Mouse (Mus musculus): ENCODE results near the gene Pdzph1. TPM values are rescaled to one million over a fixed set of nuclear protein-coding genes. Genes with fewer than 3 reads are reported as not detected.

The Pdzph1 gene
- 0.23 and 0.31 TPM in 2 replicates for polyA plus RNA-seq (2014; fragmentation: Nextera tagmentation; extraction: Ambion mirVana)

GRCm38 (mm10) chr17:58991275-58991674 lies at the start of gene Pdzph1:
Gene Pdzph1, minus strand, starts transcription at chr17:58991375.
- Histone ChIP-seq H3K36me3 (ENCODE audit: control insufficient read depth, insufficient read depth, low read length) (no peaks in the 10 kb centered on the region), H3K9me3 (ENCODE audit: control insufficient read depth, low read length) (no peaks in the 10 kb centered on the region), H3K27me3 (ENCODE audit: control insufficient read depth, insufficient read depth, low read length) (no peaks in the 10 kb centered on the region), H3K9ac (ENCODE audit: low read depth, low read length) (no peak within 1 kb of the TSS), H3K27ac (ENCODE audit: low read depth, low read length) (no peak within 1 kb of the TSS), H3K4me2 (replicated peaks; ENCODE audit: low read depth, low read length) (no peak within 1 kb of the TSS), H3K4me1 (ENCODE audit: control insufficient read depth, insufficient read depth, low read length) (no peaks in the 10 kb centered on the region), H3K4me3 (ENCODE audit: low read length) (no peak within 1 kb of the TSS)
- 90% methylated on average over 6 of the region's 6 CpGs for WGBS
- no peak for ATAC-seq (ENCODE audit: low FRiP score, low TSS enrichment)

GRCm38 (mm10) chr17:59039754-59040153 lies 48.6 kb upstream of the Pdzph1 start:
- no peak overlapping the region for H3K4me2 ChIP-seq (replicated peaks; ENCODE audit: low read depth, low read length)
- H3K9me3 ChIP-seq (ENCODE audit: control insufficient read depth, low read length) = no peaks in the 10 kb centered on the region
- ATAC-seq (ENCODE audit: low FRiP score, low TSS enrichment) = no peak
- no peaks in the 10 kb centered on the region for H3K36me3 ChIP-seq (ENCODE audit: control insufficient read depth, insufficient read depth, low read length)
- no peaks in the 10 kb centered on the region for H3K27me3 ChIP-seq (ENCODE audit: control insufficient read depth, insufficient read depth, low read length)
- H3K4me1 ChIP-seq (ENCODE audit: control insufficient read depth, insufficient read depth, low read length) = no peaks in the 10 kb centered on the region
- WGBS = 47% methylated on average over 5 of the region's 5 CpGs
- H3K27ac ChIP-seq (ENCODE audit: low read depth, low read length) = no peak overlapping the region
- no peak overlapping the region for H3K9ac ChIP-seq (ENCODE audit: low read depth, low read length)
- H3K4me3 ChIP-seq (ENCODE audit: low read length) = no peak overlapping the region

GRCm38 (mm10) chr17:59033445-59033844 lies 42.3 kb upstream of the Pdzph1 start:
- no peaks in the 10 kb centered on the region for H3K4me1 ChIP-seq (ENCODE audit: control insufficient read depth, insufficient read depth, low read length)
- H3K27me3 ChIP-seq (ENCODE audit: control insufficient read depth, insufficient read depth, low read length) = no peaks in the 10 kb centered on the region
- peak; percentile 60; the same call in 1 of the 2 replicates for ATAC-seq (ENCODE audit: low FRiP score, low TSS enrichment)
- no peaks in the 10 kb centered on the region for H3K9me3 ChIP-seq (ENCODE audit: control insufficient read depth, low read length)
- no peak overlapping the region for H3K4me3 ChIP-seq (ENCODE audit: low read length)
- 29% methylated on average over 3 of the region's 3 CpGs for WGBS
- no peaks in the 10 kb centered on the region for H3K36me3 ChIP-seq (ENCODE audit: control insufficient read depth, insufficient read depth, low read length)
- H3K27ac ChIP-seq (ENCODE audit: low read depth, low read length) = no peak overlapping the region
- H3K9ac ChIP-seq (ENCODE audit: low read depth, low read length) = no peak overlapping the region
- H3K4me2 ChIP-seq (replicated peaks; ENCODE audit: low read depth, low read length) = no peak overlapping the region

GRCm38 (mm10) chr17:59026336-59026735 lies 35.2 kb upstream of the Pdzph1 start:
- Histone ChIP-seq H3K27ac (ENCODE audit: low read depth, low read length) (no peak overlapping the region), H3K4me1 (ENCODE audit: control insufficient read depth, insufficient read depth, low read length) (0 out of 2 replicates have a peak, but pooled peaks cover 6% of the 10 kb centered on the region), H3K9me3 (ENCODE audit: control insufficient read depth, low read length) (no peaks in the 10 kb centered on the region), H3K27me3 (ENCODE audit: control insufficient read depth, insufficient read depth, low read length) (no peaks in the 10 kb centered on the region), H3K4me3 (ENCODE audit: low read length) (no peak overlapping the region), H3K4me2 (replicated peaks; ENCODE audit: low read depth, low read length) (no peak overlapping the region), H3K36me3 (ENCODE audit: control insufficient read depth, insufficient read depth, low read length) (no peaks in the 10 kb centered on the region), H3K9ac (ENCODE audit: low read depth, low read length) (no peak overlapping the region)
- no peak for ATAC-seq (ENCODE audit: low FRiP score, low TSS enrichment)
- WGBS = 65% methylated on average over 3 of the region's 3 CpGs

- Histone ChIP-seq H3K9me3 (ENCODE audit: control insufficient read depth, low read length) (no peaks in the 10 kb centered on the region), H3K27me3 (ENCODE audit: control insufficient read depth, insufficient read depth, low read length) (no peaks in the 10 kb centered on the region), H3K9ac (ENCODE audit: low read depth, low read length) (no peak overlapping the region), H3K4me3 (ENCODE audit: low read length) (no peak overlapping the region), H3K27ac (ENCODE audit: low read depth, low read length) (no peak overlapping the region), H3K4me1 (ENCODE audit: control insufficient read depth, insufficient read depth, low read length) (0 out of 2 replicates have a peak, but pooled peaks cover 6% of the 10 kb centered on the region), H3K4me2 (replicated peaks; ENCODE audit: low read depth, low read length) (no peak overlapping the region), H3K36me3 (ENCODE audit: control insufficient read depth, insufficient read depth, low read length) (no peaks in the 10 kb centered on the region)
- no peak for ATAC-seq (ENCODE audit: low FRiP score, low TSS enrichment)
- WGBS = 21% methylated on average over 6 of the region's 6 CpGs
Measured at GRCm38 (mm10) chr17:59024502-59024901, 33.3 kb upstream of the Pdzph1 start.

- ATAC-seq (ENCODE audit: low FRiP score, low TSS enrichment) = no peak
- H3K27me3 ChIP-seq (ENCODE audit: control insufficient read depth, insufficient read depth, low read length) = no peaks in the 10 kb centered on the region
- 0 out of 2 replicates have a peak, but pooled peaks cover 6% of the 10 kb centered on the region for H3K4me1 ChIP-seq (ENCODE audit: control insufficient read depth, insufficient read depth, low read length)
- H3K4me2 ChIP-seq (replicated peaks; ENCODE audit: low read depth, low read length) = no peak overlapping the region
- H3K4me3 ChIP-seq (ENCODE audit: low read length) = no peak overlapping the region
- H3K27ac ChIP-seq (ENCODE audit: low read depth, low read length) = no peak overlapping the region
- no peak overlapping the region for H3K9ac ChIP-seq (ENCODE audit: low read depth, low read length)
- 32% methylated on average over 5 of the region's 5 CpGs for whole genome bisulfite sequencing
- no peaks in the 10 kb centered on the region for H3K36me3 ChIP-seq (ENCODE audit: control insufficient read depth, insufficient read depth, low read length)
- H3K9me3 ChIP-seq (ENCODE audit: control insufficient read depth, low read length) = no peaks in the 10 kb centered on the region
Measured at GRCm38 (mm10) chr17:59023971-59024370, 32.8 kb upstream of the Pdzph1 start.

- WGBS = 82% methylated on average over 4 of the region's 4 CpGs
- no peak for ATAC-seq (ENCODE audit: low FRiP score, low TSS enrichment)
- H3K9ac ChIP-seq (ENCODE audit: low read depth, low read length) = no peak overlapping the region
- no peak overlapping the region for H3K4me3 ChIP-seq (ENCODE audit: low read length)
- H3K36me3 ChIP-seq (ENCODE audit: control insufficient read depth, insufficient read depth, low read length) = no peaks in the 10 kb centered on the region
- H3K4me2 ChIP-seq (replicated peaks; ENCODE audit: low read depth, low read length) = no peak overlapping the region
- no peaks in the 10 kb centered on the region for H3K9me3 ChIP-seq (ENCODE audit: control insufficient read depth, low read length)
- no peak overlapping the region for H3K27ac ChIP-seq (ENCODE audit: low read depth, low read length)
- no peaks in the 10 kb centered on the region for H3K4me1 ChIP-seq (ENCODE audit: control insufficient read depth, insufficient read depth, low read length)
- H3K27me3 ChIP-seq (ENCODE audit: control insufficient read depth, insufficient read depth, low read length) = no peaks in the 10 kb centered on the region
Measured at GRCm38 (mm10) chr17:59018666-59019065, 27.5 kb upstream of the Pdzph1 start.

GRCm38 (mm10) chr17:59013091-59013459 lies 21.9 kb upstream of the Pdzph1 start, which contains the start of gene Nudt12:
Gene Nudt12, minus strand, starts transcription at chr17:59013372.
- Histone ChIP-seq H3K9ac (ENCODE audit: low read depth, low read length) (peak within 1 kb of the TSS; percentile 69), H3K4me1 (ENCODE audit: control insufficient read depth, insufficient read depth, low read length) (no peaks in the 10 kb centered on the region), H3K9me3 (ENCODE audit: control insufficient read depth, low read length) (no peaks in the 10 kb centered on the region), H3K27ac (ENCODE audit: low read depth, low read length) (peak within 1 kb of the TSS; percentile 62; the same call in 1 of the 2 replicates), H3K4me2 (replicated peaks; ENCODE audit: low read depth, low read length) (peak within 1 kb of the TSS; percentile 72), H3K4me3 (ENCODE audit: low read length) (peak within 1 kb of the TSS; percentile 81), H3K36me3 (ENCODE audit: control insufficient read depth, insufficient read depth, low read length) (no peaks in the 10 kb centered on the region), H3K27me3 (ENCODE audit: control insufficient read depth, insufficient read depth, low read length) (no peaks in the 10 kb centered on the region)
- WGBS = under 1% methylated on average over 22 of the region's 22 CpGs
- peak; percentile 93 for ATAC-seq (ENCODE audit: low FRiP score, low TSS enrichment)

GRCm38 (mm10) chr17:59012421-59013090 lies 21.4 kb upstream of the Pdzph1 start:
- Histone ChIP-seq H3K4me2 (replicated peaks; ENCODE audit: low read depth, low read length) (peak overlapping the region; percentile 72), H3K27ac (ENCODE audit: low read depth, low read length) (peak overlapping the region; percentile 62; the same call in 1 of the 2 replicates), H3K9me3 (ENCODE audit: control insufficient read depth, low read length) (no peaks in the 10 kb centered on the region), H3K9ac (ENCODE audit: low read depth, low read length) (peak overlapping the region; percentile 69), H3K4me3 (ENCODE audit: low read length) (peak overlapping the region; percentile 81), H3K4me1 (ENCODE audit: control insufficient read depth, insufficient read depth, low read length) (no peaks in the 10 kb centered on the region), H3K36me3 (ENCODE audit: control insufficient read depth, insufficient read depth, low read length) (no peaks in the 10 kb centered on the region), H3K27me3 (ENCODE audit: control insufficient read depth, insufficient read depth, low read length) (no peaks in the 10 kb centered on the region)
- WGBS = 10% methylated on average over 15 of the region's 15 CpGs
- ATAC-seq (ENCODE audit: low FRiP score, low TSS enrichment) = peak; percentile 71; the same call in 1 of the 2 replicates
